Mouse (Mus musculus): Measurements from ENCODE around the gene Btbd35f5. TPM values are rescaled to one million over a fixed set of nuclear protein-coding genes. Genes with fewer than 3 reads are reported as not detected.
"Not testable (repeated sequence)": the region's sequence is repeated elsewhere in the genome, so short reads cannot be mapped to it uniquely, and the experiment has no call there.

Btbd35f5 gene
- not detected for polyA plus RNA-seq (2017; shearing (Covaris generic))

GRCm38 (mm10) chrX:32973597-32973996 lies at the start of gene Btbd35f5:
Gene Btbd35f5 (plus strand): TSS chrX:32973897.
- not testable (repeated sequence) for ATAC-seq

- ATAC-seq, result not testable (repeated sequence)
These were observed 32.2 kb upstream of the Btbd35f5 start, which contains the start of gene Gm21789 for GRCm38 (mm10) chrX:32941468-32941867. Gene Gm21789 (plus strand): TSS chrX:32941768.

Other genes with a start within 250 kb of the Btbd35f5 start
- not detected for gene Btbd35f21, start 247.8 kb upstream of the Btbd35f5 start, polyA plus RNA-seq (2017; shearing (Covaris generic))
- not detected for gene Btbd35f30, start 79.3 kb upstream of the Btbd35f5 start, polyA plus RNA-seq (2017; shearing (Covaris generic))
- gene Gm21789, start 32.1 kb upstream of the Btbd35f5 start, polyA plus RNA-seq (2017; shearing (Covaris generic)), result not detected